Mouse (Mus musculus) embryo, embryonic 9.5 days (tissue): ENCODE measurements at regions not wholly inside any gene's neighbourhood (a gene's known extent, or its start where the extent isn't known, plus 50 kb on each side); places are given as distances from the start of the nearest gene placed in this dataset.

Source experiments
- DNase-seq: peaks from one replicate; pipeline ENCODE4 v3.0.0-alpha.2; 2017; ENCODE audit errors: extremely low spot score

- DNase-seq: no peak
Observed at GRCm38 (mm10) chr3:103408724-103409123, 129.6 kb downstream of the Trim33 start.

- DNase-seq: no peak
Observed at GRCm38 (mm10) chr3:103412247-103412646, 133.2 kb downstream of the Trim33 start.

- no peak for DNase-seq
Observed at GRCm38 (mm10) chr3:103415051-103415695, 136.1 kb downstream of the Trim33 start.

GRCm38 (mm10) chr3:103416296-103416695, 137.2 kb downstream of the Trim33 start:
- DNase-seq: no peak

- DNase-seq: no peak
Observed at GRCm38 (mm10) chr3:103417781-103418180, 138.7 kb downstream of the Trim33 start.

GRCm38 (mm10) chr3:103419761-103420620, 140.9 kb downstream of the Trim33 start:
- peak; percentile 74 for DNase-seq

- no peak for DNase-seq
Observed at GRCm38 (mm10) chr3:103420621-103421274, 141.7 kb downstream of the Trim33 start.

- no peak for DNase-seq
Observed at GRCm38 (mm10) chr3:103421275-103421621, 142.2 kb downstream of the Trim33 start.

GRCm38 (mm10) chr3:103422806-103423205, 143.7 kb downstream of the Trim33 start:
- DNase-seq: no peak

- DNase-seq: no peak
Observed at GRCm38 (mm10) chr3:103423290-103423689, 144.2 kb downstream of the Trim33 start.

- no peak for DNase-seq
Observed at GRCm38 (mm10) chr3:103425812-103426430, 146.8 kb downstream of the Trim33 start.

GRCm38 (mm10) chr3:103429227-103429788, 145.7 kb upstream of the Syt6 start:
- no peak for DNase-seq

GRCm38 (mm10) chr3:103430131-103430530, 144.9 kb upstream of the Syt6 start:
- no peak for DNase-seq

GRCm38 (mm10) chr3:103432254-103432653, 142.8 kb upstream of the Syt6 start:
- no peak for DNase-seq

GRCm38 (mm10) chr3:103436902-103437603, 138.0 kb upstream of the Syt6 start:
- no peak for DNase-seq

- DNase-seq: peak; percentile 61
Observed at GRCm38 (mm10) chr3:103438791-103439354, 136.2 kb upstream of the Syt6 start.

- no peak for DNase-seq
Observed at GRCm38 (mm10) chr3:103443247-103443646, 131.8 kb upstream of the Syt6 start.

- DNase-seq: no peak
Observed at GRCm38 (mm10) chr3:103445852-103446251, 129.2 kb upstream of the Syt6 start.

- DNase-seq: no peak
Observed at GRCm38 (mm10) chr3:103449851-103450250, 125.2 kb upstream of the Syt6 start.

- DNase-seq: no peak
Observed at GRCm38 (mm10) chr3:103451971-103452370, 123.1 kb upstream of the Syt6 start.

- DNase-seq: no peak
Observed at GRCm38 (mm10) chr3:103463760-103464159, 111.3 kb upstream of the Syt6 start.
